Mouse (Mus musculus): ENCODE data around the gene Dapk1.

- no peak for TF ChIP-seq CTCF (IDR thresholded peaks at IDR 0.05; ENCODE audit: low read depth)
- TF ChIP-seq EP300 (IDR thresholded peaks at IDR 0.05; ENCODE audit: low read depth): no peak
Measured at GRCm38 (mm10) chr13:60760392-60760791, 158.6 kb downstream of the Dapk1 start.
